ENCODE assay signal across 8 mouse cellular contexts in the genomic region with DNA sequence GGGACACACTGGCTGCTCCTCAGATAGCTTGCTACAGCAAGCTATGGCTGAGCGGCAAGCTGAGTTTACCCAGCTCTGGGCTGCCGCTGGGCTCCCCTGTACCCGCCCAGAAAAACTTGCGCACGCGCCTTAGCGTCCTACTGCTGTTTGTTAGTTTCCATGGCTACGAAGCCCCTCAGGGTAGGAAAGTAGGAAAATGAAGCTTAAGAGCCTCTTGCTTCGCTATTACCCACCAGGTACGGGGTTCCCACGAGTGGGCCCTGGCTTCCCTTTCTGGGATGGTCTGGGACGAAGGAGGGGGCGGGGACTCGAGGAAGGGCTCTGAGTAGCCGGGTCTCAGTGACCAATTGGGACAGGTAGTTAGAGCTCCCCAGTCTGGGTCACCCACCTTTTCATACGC. TPM values are rescaled to one million over a fixed set of nuclear protein-coding genes. Genes with fewer than 3 reads are reported as not detected.
A peak's percentile ranks its signal among the peaks of the same experiment; 100 is the strongest.
DNase-seq lines count a peak whose midpoint lies in the region; ATAC-seq and TF ChIP-seq lines count a peak whose summit lies in the region.

A gene (plus strand): TSS at position 150 of the 400 bp plus-strand sequence.

- H3K9me3 ChIP-seq in forebrain, embryonic 14.5 days (replicated peaks; ENCODE audit: control insufficient read depth, low read length), result no peaks in the 10 kb centered on the region
- no peaks in the 10 kb centered on the region for H3K9me3 ChIP-seq in lung, embryonic 14.5 days (ENCODE audit: low read depth, low read length)

- TF ChIP-seq POLR2A in brain, embryonic 14.5 days (IDR thresholded peaks at IDR 0.05; ENCODE audit: borderline replicate concordance, extremely low read depth, insufficient read depth, insufficient read length, poor library complexity, severe bottlenecking), result no peak

- peak within 1 kb of the TSS; percentile 49 for H3K9ac ChIP-seq in forebrain, embryonic 14.5 days (ENCODE audit: low read length)
- peak within 1 kb of the TSS; percentile 52 for H3K9ac ChIP-seq in lung, embryonic 14.5 days

- H3K27me3 ChIP-seq in forebrain, embryonic 14.5 days (replicated peaks; ENCODE audit: control insufficient read depth, insufficient read depth, low read length), result no peaks in the 10 kb centered on the region
- no peaks in the 10 kb centered on the region for H3K27me3 ChIP-seq in lung, embryonic 14.5 days (ENCODE audit: insufficient read depth, low read length)

- peak; percentile 99 for ATAC-seq in forebrain, embryonic 14.5 days
- ATAC-seq in hematopoietic stem cell, adult 5-6 weeks (replicated peaks in 1 of 2; ENCODE audit: insufficient read depth in 1 of 2, low FRiP score in 2 of 2, low TSS enrichment in 1 of 2, low read depth in 1 of 2, poor library complexity in 2 of 2, severe bottlenecking in 2 of 2), result peak; percentile 90 to 94
- peak; percentile 98 for ATAC-seq in lung, embryonic 14.5 days (ENCODE audit: insufficient read depth)

- H3K27ac ChIP-seq in forebrain, embryonic 14.5 days (ENCODE audit: low read depth, low read length), result no peak within 1 kb of the TSS
- H3K27ac ChIP-seq in layer of hippocampus, adult 2 months, result no peak within 1 kb of the TSS; the same call in 1 of the 2 replicates
- no peak within 1 kb of the TSS for H3K27ac ChIP-seq in lung, embryonic 14.5 days (ENCODE audit: low read depth)

- H3K4me3 ChIP-seq in forebrain, embryonic 14.5 days (ENCODE audit: low read depth, low read length), result peak within 1 kb of the TSS; percentile 42
- H3K4me3 ChIP-seq in layer of hippocampus, adult 2 months, result peak within 1 kb of the TSS; percentile 63
- H3K4me3 ChIP-seq in lung, embryonic 14.5 days (ENCODE audit: low read depth, low read length), result peak within 1 kb of the TSS; percentile 52

- WGBS in forebrain, embryonic 14.5 days, result 0% methylated on average over 16 of the region's 16 CpGs
- under 1% methylated on average over 16 of the region's 16 CpGs for WGBS in lung, embryonic 14.5 days

- H3K36me3 ChIP-seq in forebrain, embryonic 14.5 days (ENCODE audit: control insufficient read depth, insufficient read depth, low read length), result no peaks in the 10 kb centered on the region
- H3K36me3 ChIP-seq in lung, embryonic 14.5 days (ENCODE audit: insufficient read depth), result no peaks in the 10 kb centered on the region

- H3K4me2 ChIP-seq in forebrain, embryonic 14.5 days (ENCODE audit: low read length), result peak within 1 kb of the TSS; percentile 68
- H3K4me2 ChIP-seq in lung, embryonic 14.5 days, result peak within 1 kb of the TSS; percentile 68

- TF ChIP-seq CTCF in brain, embryonic 14.5 days (IDR thresholded peaks at IDR 0.05; ENCODE audit: borderline replicate concordance, extremely low read depth, insufficient read depth, insufficient read length), result no peak
- TF ChIP-seq CTCF in layer of hippocampus, adult 2 months (conservative IDR thresholded peaks at IDR 0.05), result no peak
- no peak for TF ChIP-seq CTCF in lung, embryonic 14.5 days (IDR thresholded peaks at IDR 0.05; ENCODE audit: low read depth)

- peak; percentile 79 for DNase-seq in Muller cell, postnatal 12 days (ENCODE audit: inconsistent ontology term)
- DNase-seq in brain, embryonic 14.5 days (ENCODE audit: low read depth), result peak; percentile 96
- peak; percentile 96 for DNase-seq in forebrain, embryonic 14.5 days (ENCODE audit: low spot score)
- DNase-seq in layer of hippocampus, adult 2 months (ENCODE audit: low spot score in 2 of 2), result peak; percentile 49 to 55
- peak; percentile 94 for DNase-seq in lung, embryonic 14.5 days
- DNase-seq in retina, adult 2 months (ENCODE audit: low read depth, low spot score), result peak; percentile 9
- DNase-seq in spleen, postnatal 4 days (ENCODE audit: low spot score in 2 of 2), result no peak

- no peaks in the 10 kb centered on the region for H3K4me1 ChIP-seq in forebrain, embryonic 14.5 days (ENCODE audit: control insufficient read depth, insufficient read depth, low read length)
- H3K4me1 ChIP-seq in lung, embryonic 14.5 days (ENCODE audit: insufficient read depth), result no peaks in the 10 kb centered on the region

RNA-seq across cellular contexts. Expression of the gene that starts here (rescaled TPM):
- polyA plus RNA-seq in brain, embryonic 14.5 days (2012; rRNA removed), result 2.3 and 2.8 TPM in 2 replicates
- 0.51 and 0.80 TPM in 2 replicates for polyA plus RNA-seq in forebrain, embryonic 14.5 days (2014; fragmentation: Nextera tagmentation; extraction: Ambion mirVana)
- not detected in 2 replicates for total RNA-seq in hematopoietic stem cell, adult 5-6 weeks (2017)
- 1 to 10 TPM in 1 of 2 experiments, under 1 TPM in 1; 0.49 to 1.2 TPM for total RNA-seq in layer of hippocampus, adult 2 months (2021)
- 0.20 TPM in 1 of 2 replicates, not detected in the other for polyA plus RNA-seq in lung, embryonic 14.5 days (2014; fragmentation: Nextera tagmentation; extraction: Ambion mirVana)

Comparison
In these comparisons a context has a peak if more than half of its experiments do, and no peak if none do; other contexts are left out.
1. Peak in DNase-seq, ATAC-seq, H3K4me3 ChIP-seq, H3K9ac ChIP-seq and H3K4me2 ChIP-seq in forebrain, embryonic 14.5 days; RNA of the gene not detected or under 1 TPM.
2. Peak in ATAC-seq in hematopoietic stem cell, adult 5-6 weeks; RNA of the gene not detected or under 1 TPM.
3. Peak in DNase-seq, ATAC-seq, H3K4me3 ChIP-seq, H3K9ac ChIP-seq and H3K4me2 ChIP-seq in lung, embryonic 14.5 days; RNA of the gene not detected or under 1 TPM.
4. DNase-seq: peak in Muller cell, postnatal 12 days (single experiment), brain, embryonic 14.5 days (single experiment), layer of hippocampus, adult 2 months (2 of 2) and retina, adult 2 months (single experiment); none in spleen, postnatal 4 days (0 of 2).
5. Peak in every context shown above with its lines, with median percentiles within 50 percentile points of each other: ATAC-seq and H3K4me3 ChIP-seq.